Mouse (Mus musculus): ENCODE results near the gene Tmem14c. TPM values are rescaled to one million over a fixed set of nuclear protein-coding genes. Genes with fewer than 3 reads are reported as not detected.
A peak's percentile ranks its signal among the peaks of the same experiment; 100 is the strongest.
"Not testable (repeated sequence)": the region's sequence is repeated elsewhere in the genome, so short reads cannot be mapped to it uniquely, and the experiment has no call there.

Tmem14c gene
- polyA plus RNA-seq, 1 experiment from 2014 or later: 322 TPM

- WGBS: 61% methylated on average over 2 of the region's 2 CpGs
- no peaks in the 10 kb centered on the region for H3K9me3 ChIP-seq
- H3K27ac ChIP-seq: no peak overlapping the region
- H3K4me3 ChIP-seq: no peak overlapping the region
- H3K4me1 ChIP-seq: no peaks in the 10 kb centered on the region
- no peaks in the 10 kb centered on the region for H3K36me3 ChIP-seq
- no peak for DNase-seq (ENCODE audit: low spot score)
- H3K27me3 ChIP-seq (ENCODE audit: insufficient read depth, poor library complexity, severe bottlenecking): no peaks in the 10 kb centered on the region
Measured at GRCm38 (mm10) chr13:40988418-40988817, 27.7 kb upstream of the Tmem14c start.

- H3K27me3 ChIP-seq (ENCODE audit: insufficient read depth, poor library complexity, severe bottlenecking): no peaks in the 10 kb centered on the region
- no peaks in the 10 kb centered on the region for H3K36me3 ChIP-seq
- H3K9me3 ChIP-seq: no peaks in the 10 kb centered on the region
- peaks cover 10% of the 10 kb centered on the region; the same call in 1 of the 2 replicates for H3K4me1 ChIP-seq
- WGBS: 36% methylated on average over 8 of the region's 8 CpGs
- H3K27ac ChIP-seq: peak overlapping the region; percentile 59
- no peak overlapping the region for H3K4me3 ChIP-seq
- no peak for DNase-seq (ENCODE audit: low spot score)
Measured at GRCm38 (mm10) chr13:40994487-40995263, 21.4 kb upstream of the Tmem14c start.

DNA sequence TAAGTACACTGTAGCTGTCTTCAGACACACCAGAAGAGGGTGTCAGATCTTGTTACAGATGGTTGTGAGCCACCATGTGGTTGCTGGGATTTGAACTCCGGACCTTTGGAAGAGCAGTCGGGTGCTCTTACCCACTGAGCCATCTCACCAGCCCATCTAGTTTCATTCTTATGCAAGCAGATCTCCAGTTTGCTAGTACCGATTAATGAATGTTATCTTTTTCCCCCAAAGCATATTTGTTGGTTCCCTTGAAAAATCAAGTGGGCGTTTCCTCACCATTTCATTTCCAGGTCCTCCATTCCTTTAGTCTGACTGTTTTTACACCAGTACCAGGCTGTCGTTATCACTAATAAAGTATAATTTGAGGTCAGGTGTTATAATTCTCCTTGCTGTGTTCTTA lies 17.6 kb upstream of the Tmem14c start:
- not testable (repeated sequence) for H3K27ac ChIP-seq; H3K9me3 ChIP-seq; H3K36me3 ChIP-seq; H3K4me3 ChIP-seq; H3K27me3 ChIP-seq (ENCODE audit: insufficient read depth, poor library complexity, severe bottlenecking); DNase-seq (ENCODE audit: low spot score)
- 85% methylated on average over 5 of the region's 5 CpGs for WGBS
- H3K4me1 ChIP-seq: peaks cover 23% of the 10 kb centered on the region

DNA sequence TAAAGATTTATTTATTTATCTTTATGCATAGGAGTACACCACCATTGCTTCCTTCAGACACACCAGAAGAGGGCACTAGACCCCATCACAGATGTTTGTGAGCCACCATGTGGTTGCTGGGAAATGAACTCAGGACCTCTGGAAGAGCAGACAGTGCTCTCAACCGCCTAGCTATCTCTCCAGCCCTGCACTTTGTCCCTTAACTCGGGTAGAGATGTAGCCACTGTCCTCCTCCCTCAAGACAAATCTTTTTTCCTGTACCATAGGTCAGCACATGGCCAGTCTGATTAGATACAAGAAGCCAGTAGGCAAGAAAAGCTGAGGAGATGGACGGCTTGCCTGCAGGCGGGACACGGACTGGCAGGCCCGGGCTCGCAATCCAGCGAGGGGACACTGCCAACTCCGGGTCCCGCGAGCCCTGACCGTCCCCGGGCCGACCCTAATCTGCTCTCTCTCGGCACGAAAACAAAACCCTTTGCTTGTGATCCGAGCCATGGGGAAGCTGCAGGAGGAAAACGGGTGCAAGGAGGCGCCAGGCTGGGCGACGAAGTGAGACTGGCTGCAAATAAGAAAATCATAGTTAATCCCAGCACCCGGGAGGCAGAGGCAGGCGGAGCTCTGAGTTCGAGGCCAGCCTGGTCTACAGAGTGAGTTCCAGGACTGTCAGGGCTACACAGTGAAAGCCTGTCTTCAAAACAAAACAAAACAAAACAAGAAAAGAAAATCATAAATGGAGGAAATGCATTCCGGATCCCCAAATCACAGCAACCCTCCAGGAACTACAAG lies 15.8 kb upstream of the Tmem14c start:
- peak; percentile 78 for DNase-seq (ENCODE audit: low spot score)
- peaks cover 14% of the 10 kb centered on the region for H3K4me1 ChIP-seq
- peak overlapping the region; percentile 95 for H3K27ac ChIP-seq
- no peaks in the 10 kb centered on the region for H3K27me3 ChIP-seq (ENCODE audit: insufficient read depth, poor library complexity, severe bottlenecking)
- H3K4me3 ChIP-seq: peak overlapping the region; percentile 86
- WGBS: under 1% methylated on average over 25 of the region's 25 CpGs
- peaks cover 15% of the 10 kb centered on the region for H3K36me3 ChIP-seq
- no peaks in the 10 kb centered on the region for H3K9me3 ChIP-seq

DNA sequence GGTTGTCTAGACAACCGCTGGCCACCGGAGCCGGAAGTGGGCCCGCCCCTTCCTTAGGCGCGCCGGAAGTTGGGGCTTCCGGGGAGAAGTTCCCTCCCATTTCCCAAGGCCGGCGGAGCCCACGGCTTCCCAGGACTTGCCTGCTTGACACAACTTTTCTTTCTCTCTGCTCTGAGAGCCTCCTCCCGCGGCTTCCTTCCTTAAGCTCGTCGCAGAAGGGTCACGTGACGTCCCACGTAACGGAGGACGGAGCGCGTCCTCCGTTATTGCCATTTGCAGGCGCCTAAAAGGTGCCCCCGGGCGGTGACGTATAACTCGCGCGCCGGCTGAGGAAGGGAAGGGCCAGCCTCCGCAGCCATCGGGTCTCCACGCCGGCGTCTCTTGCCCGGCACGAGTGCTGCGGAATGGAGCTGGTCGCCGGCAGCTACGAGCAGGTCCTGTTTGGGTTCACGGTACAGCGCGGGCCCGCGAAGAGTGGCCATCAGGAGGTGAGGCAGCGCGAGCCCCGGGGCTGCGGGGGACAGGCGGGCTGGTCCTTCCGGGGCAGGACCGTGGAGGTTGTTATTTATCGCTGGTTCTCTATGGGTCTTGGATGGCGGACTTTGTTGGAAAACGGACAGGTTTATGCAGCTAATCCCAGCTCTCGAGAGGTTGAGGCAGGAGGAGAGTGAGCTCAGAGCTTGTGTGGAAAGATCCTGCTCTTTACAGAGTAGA lies 15.0 kb upstream of the Tmem14c start, which contains the start of gene Pak1ip1:
Gene Pak1ip1 (plus strand): TSS at position 98 of the 714 bp plus-strand sequence.
- no peaks in the 10 kb centered on the region for H3K27me3 ChIP-seq (ENCODE audit: insufficient read depth, poor library complexity, severe bottlenecking)
- H3K4me3 ChIP-seq: peak within 1 kb of the TSS; percentile 86
- H3K36me3 ChIP-seq: peaks cover 22% of the 10 kb centered on the region
- under 1% methylated on average over 58 of the region's 58 CpGs for WGBS
- no peaks in the 10 kb centered on the region for H3K9me3 ChIP-seq
- DNase-seq (ENCODE audit: low spot score): peak; percentile 96
- peaks cover 14% of the 10 kb centered on the region for H3K4me1 ChIP-seq
- H3K27ac ChIP-seq: peak within 1 kb of the TSS; percentile 95

GRCm38 (mm10) chr13:41002001-41002400 lies 14.1 kb upstream of the Tmem14c start:
- H3K27ac ChIP-seq: no peak overlapping the region
- 83% methylated on average over 5 of the region's 5 CpGs for WGBS
- H3K4me3 ChIP-seq: peak overlapping the region; percentile 86
- no peaks in the 10 kb centered on the region for H3K9me3 ChIP-seq
- DNase-seq (ENCODE audit: low spot score): no peak
- H3K36me3 ChIP-seq: peaks cover 31% of the 10 kb centered on the region
- H3K4me1 ChIP-seq: peaks cover 14% of the 10 kb centered on the region
- no peaks in the 10 kb centered on the region for H3K27me3 ChIP-seq (ENCODE audit: insufficient read depth, poor library complexity, severe bottlenecking)

- H3K9me3 ChIP-seq: no peaks in the 10 kb centered on the region
- H3K36me3 ChIP-seq: peaks cover 73% of the 10 kb centered on the region
- no peak for DNase-seq (ENCODE audit: low spot score)
- H3K27ac ChIP-seq: no peak overlapping the region
- peaks cover 8% of the 10 kb centered on the region for H3K4me1 ChIP-seq
- no peak overlapping the region for H3K4me3 ChIP-seq
- WGBS: 93% methylated on average over 4 of the region's 4 CpGs
- no peaks in the 10 kb centered on the region for H3K27me3 ChIP-seq (ENCODE audit: insufficient read depth, poor library complexity, severe bottlenecking)
Measured at GRCm38 (mm10) chr13:41006244-41006643, 9.8 kb upstream of the Tmem14c start.

DNA sequence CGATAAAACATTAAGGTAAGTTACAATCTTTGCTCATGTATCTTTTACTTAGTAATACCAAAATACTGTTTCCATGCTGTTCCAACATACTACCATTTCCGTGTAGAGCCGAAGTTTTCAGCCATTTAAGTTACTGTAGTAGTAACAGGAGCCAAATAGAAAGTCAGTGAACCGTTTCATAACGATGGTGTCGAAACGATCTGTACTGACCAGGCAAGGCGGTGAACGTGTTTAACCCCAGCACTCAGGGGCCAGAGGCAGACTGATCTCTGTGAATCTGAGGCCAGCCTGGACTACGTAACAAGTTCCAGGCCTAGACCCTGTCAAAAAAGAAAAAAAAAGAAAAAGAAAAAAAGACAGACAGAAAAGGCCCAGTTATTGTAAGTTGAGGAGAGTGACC lies 7.8 kb upstream of the Tmem14c start:
- peaks cover 88% of the 10 kb centered on the region for H3K36me3 ChIP-seq
- no peak for DNase-seq (ENCODE audit: low spot score)
- H3K4me3 ChIP-seq: no peak overlapping the region
- H3K27ac ChIP-seq: no peak overlapping the region
- no peaks in the 10 kb centered on the region for H3K4me1 ChIP-seq
- no peaks in the 10 kb centered on the region for H3K27me3 ChIP-seq (ENCODE audit: insufficient read depth, poor library complexity, severe bottlenecking)
- 93% methylated on average over 10 of the region's 10 CpGs for WGBS
- no peaks in the 10 kb centered on the region for H3K9me3 ChIP-seq

DNA sequence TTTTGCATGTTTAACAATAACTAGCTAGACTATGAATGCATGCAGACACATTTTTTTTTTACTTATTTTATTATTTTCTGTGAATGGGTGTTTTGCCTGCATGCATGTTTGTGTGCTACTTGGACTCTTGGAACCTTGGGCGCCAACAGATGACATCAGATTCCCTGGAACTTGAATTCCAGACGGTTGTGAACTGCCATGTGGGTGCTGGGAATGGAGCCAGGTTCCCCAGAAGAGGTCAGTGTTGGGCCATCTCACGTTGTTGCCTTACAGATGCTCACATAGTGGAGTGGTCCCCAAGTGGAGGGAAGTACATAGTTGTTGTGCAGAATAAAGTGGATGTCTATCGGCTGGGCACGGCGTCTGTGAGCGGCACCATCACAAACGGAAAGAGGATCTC lies 7.1 kb upstream of the Tmem14c start:
- Histone ChIP-seq H3K9me3 (no peaks in the 10 kb centered on the region), H3K4me3 (no peak overlapping the region), H3K27ac (no peak overlapping the region), H3K36me3 (peaks cover 92% of the 10 kb centered on the region), H3K4me1 (no peaks in the 10 kb centered on the region), H3K27me3 (ENCODE audit: insufficient read depth, poor library complexity, severe bottlenecking) (no peaks in the 10 kb centered on the region)
- 87% methylated on average over 8 of the region's 8 CpGs for WGBS
- DNase-seq (ENCODE audit: low spot score): no peak

GRCm38 (mm10) chr13:41016797-41017405 lies 809 bp downstream of the Tmem14c start:
- WGBS: 49% methylated on average over 12 of the region's 12 CpGs
- Histone ChIP-seq H3K4me1 (peaks cover 36% of the 10 kb centered on the region), H3K36me3 (peaks cover 64% of the 10 kb centered on the region), H3K4me3 (peak overlapping the region; percentile 75), H3K27ac (peak overlapping the region; percentile 94), H3K9me3 (no peaks in the 10 kb centered on the region), H3K27me3 (ENCODE audit: insufficient read depth, poor library complexity, severe bottlenecking) (no peaks in the 10 kb centered on the region)
- no peak for DNase-seq (ENCODE audit: low spot score)

GRCm38 (mm10) chr13:41017832-41018231 lies 1.7 kb downstream of the Tmem14c start:
- peak overlapping the region; percentile 94 for H3K27ac ChIP-seq
- peaks cover 63% of the 10 kb centered on the region for H3K36me3 ChIP-seq
- H3K27me3 ChIP-seq (ENCODE audit: insufficient read depth, poor library complexity, severe bottlenecking): no peaks in the 10 kb centered on the region
- H3K4me3 ChIP-seq: peak overlapping the region; percentile 75; the same call in 1 of the 2 replicates
- WGBS: 59% methylated on average over 4 of the region's 4 CpGs
- DNase-seq (ENCODE audit: low spot score): peak; percentile 88
- H3K4me1 ChIP-seq: peaks cover 36% of the 10 kb centered on the region
- H3K9me3 ChIP-seq: no peaks in the 10 kb centered on the region

GRCm38 (mm10) chr13:41018236-41018635 lies 2.1 kb downstream of the Tmem14c start:
- Histone ChIP-seq H3K4me3 (no peak overlapping the region; the same call in 1 of the 2 replicates), H3K4me1 (peaks cover 36% of the 10 kb centered on the region), H3K27ac (peak overlapping the region; percentile 73), H3K9me3 (no peaks in the 10 kb centered on the region), H3K36me3 (peaks cover 63% of the 10 kb centered on the region), H3K27me3 (ENCODE audit: insufficient read depth, poor library complexity, severe bottlenecking) (no peaks in the 10 kb centered on the region)
- WGBS: 81% methylated on average over 9 of the region's 9 CpGs
- DNase-seq (ENCODE audit: low spot score): no peak
